Mouse (Mus musculus) myocyte (in vitro differentiated cells): ENCODE results near the gene C530008M17Rik. TPM values are rescaled to one million over a fixed set of nuclear protein-coding genes. Genes with fewer than 3 reads are reported as not detected.
A peak's percentile ranks its signal among the peaks of the same experiment; 100 is the strongest.

Experiments used
- H3K27me3 ChIP-seq: one replicate; pipeline ENCODE4 v1.6.1; 2011; ENCODE audit not compliant: control insufficient read depth, insufficient read depth, insufficient read length
- H3K36me3 ChIP-seq: one replicate; pipeline ENCODE4 v1.6.1; 2011; ENCODE audit not compliant: control insufficient read depth, insufficient read depth
- H3K4me2 ChIP-seq: one replicate; pipeline ENCODE4 v1.6.1; 2011; ENCODE audit warnings: low read depth, control low read depth
- H3K4me3 ChIP-seq: one replicate; pipeline ENCODE4 v1.5.1; 2011; ENCODE audit warnings: mild to moderate bottlenecking, control low read depth, moderate library complexity
- H3K79me2 ChIP-seq: one replicate; pipeline ENCODE4 v1.6.1; 2011; ENCODE audit not compliant: control insufficient read depth, insufficient read depth
- H3ac ChIP-seq: one replicate; pipeline ENCODE4 v1.6.1; 2011; ENCODE audit not compliant: control insufficient read depth, insufficient read length
- CEBPB ChIP-seq: IDR thresholded peaks from 2 replicates; pipeline ENCODE4 v1.6.1; 2011; ENCODE audit warnings: mild to moderate bottlenecking, moderate library complexity; ENCODE audit not compliant: poor library complexity, insufficient read depth, severe bottlenecking
- E2F4 ChIP-seq: IDR thresholded peaks from one replicate; pipeline ENCODE4 v1.6.1; 2011; ENCODE audit warnings: mild to moderate bottlenecking, control low read depth, moderate library complexity; ENCODE audit not compliant: insufficient read depth
- MAX ChIP-seq: IDR thresholded peaks from one replicate; pipeline ENCODE4 v1.6.1; 2011; ENCODE audit warnings: low read depth, mild to moderate bottlenecking, control low read depth
- MYOD1 ChIP-seq, 3 experiments: IDR thresholded peaks; one replicate each; pipeline ENCODE4 v1.6.1; 2011; ENCODE audit warnings: control low read depth in 2 of 3, low read depth in 2 of 3, mild to moderate bottlenecking in 2 of 3, moderate library complexity in 1 of 3; ENCODE audit not compliant: insufficient read length in 2 of 3, control insufficient read depth in 1 of 3
- MYOG ChIP-seq, 3 experiments: IDR thresholded peaks; one replicate each; pipeline ENCODE4 v1.6.1; 2011; ENCODE audit warnings: control low read depth in 2 of 3, low read depth in 2 of 3, mild to moderate bottlenecking in 2 of 3; ENCODE audit not compliant: insufficient read length in 2 of 3, control insufficient read depth in 1 of 3, insufficient read depth in 1 of 3
- POLR2A ChIP-seq: IDR thresholded peaks from one replicate; pipeline ENCODE4 v1.6.1; 2011; ENCODE audit warnings: low read depth, mild to moderate bottlenecking, control low read depth, moderate library complexity; ENCODE audit not compliant: insufficient read length
- POLR2AphosphoS2 ChIP-seq: IDR thresholded peaks from one replicate; pipeline ENCODE4 v1.6.1; 2011; ENCODE audit warnings: low read depth, control low read depth; ENCODE audit not compliant: insufficient read length
- REST ChIP-seq: IDR thresholded peaks from one replicate; pipeline ENCODE4 v1.6.1; 2011; ENCODE audit warnings: mild to moderate bottlenecking, control low read depth, moderate library complexity; ENCODE audit not compliant: insufficient read depth, insufficient read length
- SRF ChIP-seq: IDR thresholded peaks from one replicate; pipeline ENCODE4 v1.6.1; 2011; ENCODE audit warnings: low read depth; ENCODE audit not compliant: control insufficient read depth, insufficient read length
- TCF12 ChIP-seq: IDR thresholded peaks from one replicate; pipeline ENCODE4 v1.6.1; 2011; ENCODE audit warnings: mild to moderate bottlenecking, control low read depth; ENCODE audit not compliant: poor library complexity, insufficient read depth, severe bottlenecking
- TCF3 ChIP-seq: IDR thresholded peaks from one replicate; pipeline ENCODE4 v1.6.1; 2011; ENCODE audit warnings: low read depth, control low read depth; ENCODE audit not compliant: insufficient read length
- USF1 ChIP-seq: IDR thresholded peaks from one replicate; pipeline ENCODE4 v1.6.1; 2011; ENCODE audit warnings: low read depth, mild to moderate bottlenecking, control low read depth, moderate library complexity
- polyA plus RNA-seq: library from polyadenylated mRNA; unstranded; fragments of >200 nt; fragmentation: generic; extraction: Trizol; gene quantifications from one replicate; pipeline ENCODE4 v1.2.1, GENCODE M21; 2012; ENCODE audit warnings: missing spikeins

The C530008M17Rik gene
- polyA plus RNA-seq, 1 experiment: 0.94 TPM

DNA sequence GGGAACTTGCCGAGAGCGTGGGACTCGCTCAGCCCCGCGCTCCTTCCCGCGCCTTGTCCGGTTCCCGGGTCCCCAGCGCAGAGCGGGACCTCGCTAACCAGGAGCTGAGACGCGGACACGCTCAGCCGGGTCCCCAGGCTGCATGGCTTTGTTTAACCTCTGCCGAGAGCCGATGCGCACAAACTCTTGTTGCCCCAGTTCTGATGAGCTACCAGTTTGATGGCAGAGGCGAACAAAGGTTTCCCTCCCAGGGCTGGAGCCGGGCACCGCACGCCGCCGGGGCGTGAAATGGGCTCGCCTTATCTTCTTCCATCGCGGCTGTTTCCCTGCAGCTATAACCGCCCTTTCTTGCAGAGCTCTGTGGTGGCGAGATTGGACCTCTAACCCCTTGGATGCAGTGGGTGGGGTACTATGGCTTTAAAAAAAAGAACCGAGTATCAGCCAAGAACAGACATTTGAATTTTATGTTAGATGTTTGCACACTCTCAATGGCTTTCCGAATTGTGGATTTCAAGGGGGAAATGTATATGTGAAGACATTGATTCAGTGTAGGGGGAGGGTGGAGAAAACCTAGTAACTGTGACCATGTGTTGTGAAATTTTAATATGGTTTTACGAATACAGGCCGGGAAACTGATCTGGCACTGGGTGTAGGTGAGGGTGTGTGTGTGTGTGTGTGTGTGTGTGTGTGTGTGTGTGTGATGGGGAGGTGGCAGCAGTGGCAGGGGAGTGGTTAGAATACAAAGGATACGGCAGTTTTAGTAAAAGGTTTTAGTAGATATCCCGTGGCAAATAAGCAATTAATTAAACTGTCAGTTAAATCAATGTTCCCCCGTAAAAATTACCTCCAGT lies 2.0 kb downstream of the C530008M17Rik start:
- H3K36me3 ChIP-seq: no peaks in the 10 kb centered on the region
- H3ac ChIP-seq: peak overlapping the region; percentile 14
- TF ChIP-seq SRF: no peak
- TF ChIP-seq MYOG (IDR thresholded peaks at IDR 0.05; ENCODE audit: control insufficient read depth in 1 of 3, insufficient read depth in 1 of 3, insufficient read length in 2 of 3, low read depth in 2 of 3): no peak
- TF ChIP-seq MYOD1 (IDR thresholded peaks at IDR 0.05; ENCODE audit: control insufficient read depth in 1 of 3, insufficient read length in 2 of 3, low read depth in 2 of 3): no peak
- TF ChIP-seq TCF12: no peak
- no peak for TF ChIP-seq POLR2AphosphoS2
- no peak for TF ChIP-seq CEBPB
- TF ChIP-seq TCF3: no peak
- no peak for TF ChIP-seq MAX
- no peak for TF ChIP-seq E2F4
- no peaks in the 10 kb centered on the region for H3K27me3 ChIP-seq
- peak overlapping the region; percentile 28 for H3K4me3 ChIP-seq
- H3K79me2 ChIP-seq: no peaks in the 10 kb centered on the region
- H3K4me2 ChIP-seq: peak overlapping the region; percentile 89

DNA sequence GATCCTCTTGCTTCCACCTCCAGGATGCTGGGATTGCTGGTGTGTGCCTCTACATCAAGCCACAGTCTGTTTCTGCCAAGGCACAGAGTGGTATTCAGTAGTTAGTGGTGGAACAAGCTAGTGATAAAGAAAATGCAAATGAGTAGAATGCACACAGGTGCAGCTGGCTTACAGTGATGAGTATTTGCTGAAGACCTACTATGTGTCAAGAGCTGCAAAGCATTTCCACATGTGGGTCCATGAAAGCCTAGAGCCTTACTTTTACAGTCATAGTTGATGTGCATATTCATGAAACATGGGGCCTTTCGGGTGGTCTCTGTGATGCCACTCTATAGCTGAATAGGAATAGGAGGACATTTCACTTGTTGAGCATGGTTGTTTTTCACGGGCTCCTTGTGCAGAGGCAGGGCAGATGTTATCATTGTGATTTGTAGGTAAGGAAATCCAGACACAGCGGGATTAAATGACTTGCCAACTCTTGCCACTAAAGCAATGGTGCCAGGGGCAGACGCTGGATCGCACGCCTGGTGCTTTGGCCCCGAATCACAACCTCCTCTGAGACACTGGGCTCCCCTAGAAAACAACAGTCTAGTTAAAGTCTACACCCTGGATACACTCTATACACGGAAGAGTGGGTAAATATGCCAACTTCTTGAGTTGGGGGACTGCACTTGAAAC lies 3.8 kb downstream of the C530008M17Rik start:
- TF ChIP-seq CEBPB (no peak), TCF3 (no peak), USF1 (no peak), POLR2AphosphoS2 (no peak), MYOD1 (IDR thresholded peaks at IDR 0.05; ENCODE audit: control insufficient read depth in 1 of 3, insufficient read length in 2 of 3, low read depth in 2 of 3) (no peak), REST (no peak), MYOG (IDR thresholded peaks at IDR 0.05; ENCODE audit: control insufficient read depth in 1 of 3, insufficient read depth in 1 of 3, insufficient read length in 2 of 3, low read depth in 2 of 3) (no peak), E2F4 (no peak), POLR2A (no peak), TCF12 (no peak), SRF (no peak), MAX (no peak)
- Histone ChIP-seq H3K27me3 (no peaks in the 10 kb centered on the region), H3ac (no peak overlapping the region), H3K4me3 (no peak overlapping the region), H3K36me3 (no peaks in the 10 kb centered on the region), H3K79me2 (no peaks in the 10 kb centered on the region), H3K4me2 (no peak overlapping the region)

DNA sequence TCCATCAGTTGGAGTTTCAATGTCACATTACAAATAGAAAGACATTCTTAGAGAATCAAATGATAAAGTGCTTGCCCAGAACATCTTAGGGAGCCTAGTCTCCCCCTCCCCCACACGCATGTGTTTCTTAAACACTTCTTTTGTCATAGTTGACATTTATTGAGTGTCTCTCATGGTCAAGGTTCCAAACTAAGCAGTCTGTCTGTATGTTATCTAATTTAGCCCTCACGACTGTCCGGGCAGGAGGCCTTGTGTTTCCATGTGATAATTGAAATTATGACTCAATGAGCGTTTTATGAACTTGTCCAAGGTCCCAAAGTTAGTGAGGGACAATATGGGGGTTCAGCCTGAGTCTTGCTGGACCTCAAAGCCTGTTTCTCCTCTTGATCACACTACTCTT lies 5.0 kb downstream of the C530008M17Rik start:
- no peaks in the 10 kb centered on the region for H3K27me3 ChIP-seq

DNA sequence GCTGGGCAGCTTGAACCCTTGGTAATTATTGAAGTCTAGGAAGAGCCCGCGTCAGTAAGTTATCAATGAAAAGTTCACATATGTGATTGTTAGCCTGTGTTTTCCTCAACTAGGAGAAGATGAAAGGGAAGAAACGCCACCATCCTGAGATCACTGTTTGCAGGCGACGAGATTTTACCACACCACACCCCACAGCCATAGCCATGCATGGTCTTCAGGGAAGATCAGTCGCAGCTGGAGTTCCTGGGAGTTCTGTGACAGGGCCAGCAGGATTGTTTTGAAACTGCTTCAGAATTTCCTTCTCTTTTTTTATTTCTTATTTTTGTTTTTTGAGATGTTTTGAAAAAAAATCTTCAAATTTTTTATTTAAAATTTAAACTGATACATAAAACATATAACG lies 8.6 kb downstream of the C530008M17Rik start:
- TF ChIP-seq POLR2A (no peak), POLR2AphosphoS2 (no peak), MYOG (IDR thresholded peaks at IDR 0.05; ENCODE audit: control insufficient read depth in 1 of 3, insufficient read depth in 1 of 3, insufficient read length in 2 of 3, low read depth in 2 of 3) (no peak), MYOD1 (IDR thresholded peaks at IDR 0.05; ENCODE audit: control insufficient read depth in 1 of 3, insufficient read length in 2 of 3, low read depth in 2 of 3) (no peak), SRF (no peak), USF1 (no peak)
- H3K4me3 ChIP-seq: no peak overlapping the region
- H3K36me3 ChIP-seq: no peaks in the 10 kb centered on the region
- no peaks in the 10 kb centered on the region for H3K79me2 ChIP-seq
- no peak overlapping the region for H3K4me2 ChIP-seq
- H3ac ChIP-seq: no peak overlapping the region
- H3K27me3 ChIP-seq: no peaks in the 10 kb centered on the region

More for the DNA sequence above, 5.0 kb downstream of the C530008M17Rik start:
- Histone ChIP-seq H3K4me3 (no peak overlapping the region), H3K79me2 (no peaks in the 10 kb centered on the region), H3K36me3 (no peaks in the 10 kb centered on the region), H3K4me2 (no peak overlapping the region), H3ac (no peak overlapping the region)
- TF ChIP-seq MYOG (IDR thresholded peaks at IDR 0.05; ENCODE audit: control insufficient read depth in 1 of 3, insufficient read depth in 1 of 3, insufficient read length in 2 of 3, low read depth in 2 of 3) (no peak), MAX (no peak), TCF3 (no peak), REST (no peak), POLR2AphosphoS2 (no peak), USF1 (no peak), MYOD1 (IDR thresholded peaks at IDR 0.05; ENCODE audit: control insufficient read depth in 1 of 3, insufficient read length in 2 of 3, low read depth in 2 of 3) (no peak), CEBPB (no peak), SRF (no peak), TCF12 (no peak), E2F4 (no peak), POLR2A (no peak)
